Mouse (Mus musculus): ENCODE data around the gene Gpd1l. TPM values are rescaled to one million over a fixed set of nuclear protein-coding genes. Genes with fewer than 3 reads are reported as not detected.
"Not testable (repeated sequence)": the region's sequence is repeated elsewhere in the genome, so short reads cannot be mapped to it uniquely, and the experiment has no call there.

Gpd1l gene
- 21.8 to 25.5 TPM (median 22.6 TPM) in 3 replicates for total RNA-seq (2017)

- peak; percentile 94 for ATAC-seq (replicated peaks; ENCODE audit: insufficient number of reproducible peaks, low FRiP score, low TSS enrichment, poor library complexity, severe bottlenecking)
These were observed at the start of gene Gpd1l for GRCm38 (mm10) chr9:114933723-114934171. Gpd1l (minus strand) TSS chr9:114933987.

- no peak for ATAC-seq (replicated peaks; ENCODE audit: insufficient number of reproducible peaks, low FRiP score, low TSS enrichment, poor library complexity, severe bottlenecking)
These were observed 49.0 kb upstream of the Gpd1l start, which contains the start of gene Rps27rt for GRCm38 (mm10) chr9:114982689-114983360. Rps27rt (minus strand) TSS chr9:114982739.

GRCm38 (mm10) chr9:114979969-114980368 lies 46.2 kb upstream of the Gpd1l start:
- ATAC-seq (replicated peaks; ENCODE audit: insufficient number of reproducible peaks, low FRiP score, low TSS enrichment, poor library complexity, severe bottlenecking): no peak

- ATAC-seq (replicated peaks; ENCODE audit: insufficient number of reproducible peaks, low FRiP score, low TSS enrichment, poor library complexity, severe bottlenecking): no peak
These were observed 44.7 kb upstream of the Gpd1l start, which contains the start of gene Osbpl10 for GRCm38 (mm10) chr9:114978281-114979111. Osbpl10 (plus strand) TSS chr9:114978569.

- ATAC-seq (replicated peaks; ENCODE audit: insufficient number of reproducible peaks, low FRiP score, low TSS enrichment, poor library complexity, severe bottlenecking): no peak
These were observed 43.9 kb upstream of the Gpd1l start for GRCm38 (mm10) chr9:114977461-114978280.

- not testable (repeated sequence) for ATAC-seq (replicated peaks; ENCODE audit: insufficient number of reproducible peaks, low FRiP score, low TSS enrichment, poor library complexity, severe bottlenecking)
These were observed 32.5 kb upstream of the Gpd1l start for GRCm38 (mm10) chr9:114966286-114966685.

- no peak for ATAC-seq (replicated peaks; ENCODE audit: insufficient number of reproducible peaks, low FRiP score, low TSS enrichment, poor library complexity, severe bottlenecking)
These were observed 30.3 kb upstream of the Gpd1l start for GRCm38 (mm10) chr9:114964093-114964492.

GRCm38 (mm10) chr9:114960844-114961243 lies 27.1 kb upstream of the Gpd1l start:
- no peak for ATAC-seq (replicated peaks; ENCODE audit: insufficient number of reproducible peaks, low FRiP score, low TSS enrichment, poor library complexity, severe bottlenecking)

- no peak for ATAC-seq (replicated peaks; ENCODE audit: insufficient number of reproducible peaks, low FRiP score, low TSS enrichment, poor library complexity, severe bottlenecking)
These were observed 26.4 kb upstream of the Gpd1l start for GRCm38 (mm10) chr9:114960043-114960789.

GRCm38 (mm10) chr9:114956945-114957344 lies 23.2 kb upstream of the Gpd1l start:
- ATAC-seq (replicated peaks; ENCODE audit: insufficient number of reproducible peaks, low FRiP score, low TSS enrichment, poor library complexity, severe bottlenecking): 0 out of 2 replicates have a peak, but pooled peaks have one; percentile 44

GRCm38 (mm10) chr9:114955340-114955739 lies 21.6 kb upstream of the Gpd1l start:
- no peak for ATAC-seq (replicated peaks; ENCODE audit: insufficient number of reproducible peaks, low FRiP score, low TSS enrichment, poor library complexity, severe bottlenecking)

- no peak for ATAC-seq (replicated peaks; ENCODE audit: insufficient number of reproducible peaks, low FRiP score, low TSS enrichment, poor library complexity, severe bottlenecking)
These were observed 19.1 kb upstream of the Gpd1l start for GRCm38 (mm10) chr9:114952866-114953265.

- ATAC-seq (replicated peaks; ENCODE audit: insufficient number of reproducible peaks, low FRiP score, low TSS enrichment, poor library complexity, severe bottlenecking): no peak; the same call in 1 of the 2 replicates
These were observed 14.6 kb upstream of the Gpd1l start for GRCm38 (mm10) chr9:114948395-114948794.

- no peak for ATAC-seq (replicated peaks; ENCODE audit: insufficient number of reproducible peaks, low FRiP score, low TSS enrichment, poor library complexity, severe bottlenecking)
These were observed 11.8 kb upstream of the Gpd1l start for GRCm38 (mm10) chr9:114945576-114945975.

GRCm38 (mm10) chr9:114944642-114945041 lies 10.9 kb upstream of the Gpd1l start:
- no peak for ATAC-seq (replicated peaks; ENCODE audit: insufficient number of reproducible peaks, low FRiP score, low TSS enrichment, poor library complexity, severe bottlenecking)

GRCm38 (mm10) chr9:114936687-114937086 lies 2.9 kb upstream of the Gpd1l start:
- no peak for ATAC-seq (replicated peaks; ENCODE audit: insufficient number of reproducible peaks, low FRiP score, low TSS enrichment, poor library complexity, severe bottlenecking)

- ATAC-seq (replicated peaks; ENCODE audit: insufficient number of reproducible peaks, low FRiP score, low TSS enrichment, poor library complexity, severe bottlenecking): no peak
These were observed 1.5 kb upstream of the Gpd1l start for GRCm38 (mm10) chr9:114935321-114935720.

GRCm38 (mm10) chr9:114934231-114934630 lies 444 bp upstream of the Gpd1l start:
- ATAC-seq (replicated peaks; ENCODE audit: insufficient number of reproducible peaks, low FRiP score, low TSS enrichment, poor library complexity, severe bottlenecking): no peak

Data from monocyte, adult 5-6 weeks (primary cell).